Mouse (Mus musculus) cerebellum, adult 2 months (tissue): ENCODE measurements at regions not wholly inside any gene's neighbourhood (a gene's known extent, or its start where the extent isn't known, plus 50 kb on each side); places are given as distances from the start of the nearest gene placed in this dataset.
A peak's percentile ranks its signal among the peaks of the same experiment; 100 is the strongest.
"Not testable (repeated sequence)": the region's sequence is repeated elsewhere in the genome, so short reads cannot be mapped to it uniquely, and the experiment has no call there.

Experiments used
- DNase-seq, 2 experiments: peaks; one replicate each; pipeline ENCODE4 v3.0.0; 2021
- H3K27ac ChIP-seq: fragments of 200-500 bp; 2 replicates; pipeline ENCODE4 v1.5.1; 2012; ENCODE audit warnings: low read length, control low read depth, inconsistent platforms; ENCODE audit not compliant: insufficient read depth
- H3K27me3 ChIP-seq: fragments of 200-500 bp; 2 replicates; pipeline ENCODE4 v1.6.1; 2012; ENCODE audit warnings: inconsistent platforms, mild to moderate bottlenecking, low read length, moderate library complexity; ENCODE audit not compliant: control insufficient read depth, insufficient read depth
- H3K4me1 ChIP-seq: fragments of 200-500 bp; 2 replicates; pipeline ENCODE4 v1.6.1; 2011; ENCODE audit warnings: low read length; ENCODE audit not compliant: control insufficient read depth, insufficient read depth
- H3K4me3 ChIP-seq: fragments of 200-500 bp; replicated peaks from 2 replicates; pipeline ENCODE3; 2011; ENCODE audit warnings: mild to moderate bottlenecking, low read depth, low read length, control low read depth; ENCODE audit not compliant: insufficient read depth
- CTCF ChIP-seq: fragments of 200-500 bp; IDR thresholded peaks from 2 replicates; pipeline ENCODE4 v1.5.1; 2011; ENCODE audit warnings: low read depth, mild to moderate bottlenecking, control low read depth, low read length, moderate library complexity, borderline replicate concordance; ENCODE audit not compliant: insufficient read depth
- POLR2A ChIP-seq: fragments of 200-500 bp; IDR thresholded peaks from 2 replicates; pipeline ENCODE4 v1.6.1; 2011; ENCODE audit warnings: low read length, control low read depth, borderline replicate concordance; ENCODE audit not compliant: insufficient read depth
- WGBS: fragments of 180-500 bp; shearing (Covaris S2); methylation state at CpG from one replicate; pipeline ENCODE4 v1.1.7; 2018; 5-methylcytosine and 5-hydroxymethylcytosine counted together

- H3K4me3 ChIP-seq = no peak overlapping the region
- DNase-seq = peak; percentile 14 to 59
- TF ChIP-seq POLR2A (no peak), CTCF (no peak)
- no peak overlapping the region for H3K27ac ChIP-seq
- WGBS = 15% methylated on average over 5 of the region's 5 CpGs
- peaks cover 7% of the 10 kb centered on the region; the same call in 1 of the 2 replicates for H3K4me1 ChIP-seq
- H3K27me3 ChIP-seq = no peaks in the 10 kb centered on the region
Measured at GRCm38 (mm10) chr14:8867641-8868040, 201.6 kb upstream of the 4930452B06Rik start.

- H3K4me3 ChIP-seq = no peak overlapping the region
- no peak for DNase-seq
- TF ChIP-seq POLR2A (no peak), CTCF (no peak)
- H3K27me3 ChIP-seq = no peaks in the 10 kb centered on the region
- H3K4me1 ChIP-seq = no peaks in the 10 kb centered on the region
- H3K27ac ChIP-seq = no peak overlapping the region
Measured at GRCm38 (mm10) chr14:8851572-8851971, 185.5 kb upstream of the 4930452B06Rik start.

- no peak for DNase-seq
- Histone ChIP-seq H3K27ac (no peak overlapping the region), H3K4me1 (no peaks in the 10 kb centered on the region), H3K27me3 (no peaks in the 10 kb centered on the region), H3K4me3 (no peak overlapping the region)
- no peak for TF ChIP-seq CTCF
- TF ChIP-seq POLR2A = no peak
Measured at GRCm38 (mm10) chr14:8850208-8850607, 184.2 kb upstream of the 4930452B06Rik start.

- WGBS = 77% methylated on average over 1 of the region's 1 CpGs
- TF ChIP-seq POLR2A (no peak), CTCF (no peak)
Measured at GRCm38 (mm10) chr14:8833516-8833915, 167.5 kb upstream of the 4930452B06Rik start.

GRCm38 (mm10) chr14:8800217-8800616 is 134.2 kb upstream of the 4930452B06Rik start:
- DNase-seq = peak; percentile 8 to 37
- H3K4me1 ChIP-seq, H3K27ac ChIP-seq, H3K4me3 ChIP-seq, H3K27me3 ChIP-seq: not testable (repeated sequence)
- 63% methylated on average over 23 of the region's 23 CpGs for WGBS

More at GRCm38 (mm10) chr14:8833516-8833915, 167.5 kb upstream of the 4930452B06Rik start:
- H3K4me3 ChIP-seq = no peak overlapping the region
- H3K4me1 ChIP-seq = no peaks in the 10 kb centered on the region
- H3K27me3 ChIP-seq = no peaks in the 10 kb centered on the region
- no peak for DNase-seq
- no peak overlapping the region for H3K27ac ChIP-seq

GRCm38 (mm10) chr14:8789348-8789747 is 123.3 kb upstream of the 4930452B06Rik start:
- no peak for DNase-seq
- no peak overlapping the region for H3K4me3 ChIP-seq
- no peak overlapping the region for H3K27ac ChIP-seq
- H3K4me1 ChIP-seq = no peaks in the 10 kb centered on the region
- TF ChIP-seq POLR2A (no peak), CTCF (no peak)
- no peaks in the 10 kb centered on the region for H3K27me3 ChIP-seq
- 84% methylated on average over 1 of the region's 1 CpGs for WGBS

- Histone ChIP-seq H3K27ac (no peak overlapping the region), H3K4me3 (no peak overlapping the region), H3K4me1 (no peaks in the 10 kb centered on the region), H3K27me3 (no peaks in the 10 kb centered on the region)
- WGBS = 45% methylated on average over 2 of the region's 2 CpGs
- no peak for DNase-seq
- TF ChIP-seq POLR2A (no peak), CTCF (no peak)
Measured at GRCm38 (mm10) chr14:8760541-8760940, 94.5 kb upstream of the 4930452B06Rik start.

GRCm38 (mm10) chr14:8736831-8737230 is 70.8 kb upstream of the 4930452B06Rik start:
- Histone ChIP-seq H3K4me3 (no peak overlapping the region), H3K27me3 (no peaks in the 10 kb centered on the region), H3K27ac (no peak overlapping the region), H3K4me1 (no peaks in the 10 kb centered on the region)
- no peak for DNase-seq
- 18% methylated on average over 4 of the region's 4 CpGs for WGBS
- TF ChIP-seq POLR2A (no peak), CTCF (no peak)

GRCm38 (mm10) chr14:8733261-8733660 is 67.2 kb upstream of the 4930452B06Rik start:
- no peaks in the 10 kb centered on the region for H3K4me1 ChIP-seq
- no peak overlapping the region for H3K27ac ChIP-seq
- H3K27me3 ChIP-seq = no peaks in the 10 kb centered on the region
- no peak overlapping the region for H3K4me3 ChIP-seq
- DNase-seq = no peak
- TF ChIP-seq CTCF (no peak), POLR2A (no peak)
- WGBS = 91% methylated on average over 2 of the region's 2 CpGs
